Mouse (Mus musculus) small intestine, adult 2 months (tissue): Measurements from ENCODE around the gene Sim1. TPM values are rescaled to one million over a fixed set of nuclear protein-coding genes. Genes with fewer than 3 reads are reported as not detected.

Source experiments
- H3K27ac ChIP-seq: fragments of 200-500 bp; 2 replicates; pipeline ENCODE4 v1.5.1; 2012; ENCODE audit warnings: low read depth, low read length, control low read depth, inconsistent platforms; ENCODE audit not compliant: insufficient read depth
- H3K27me3 ChIP-seq: fragments of 200-500 bp; 2 replicates; pipeline ENCODE4 v1.6.1; 2012; ENCODE audit warnings: mild to moderate bottlenecking, moderate library complexity, low read length, inconsistent platforms; ENCODE audit not compliant: control insufficient read depth, insufficient read depth
- H3K36me3 ChIP-seq: fragments of 200-500 bp; 2 replicates; pipeline ENCODE4 v1.6.1; 2012; ENCODE audit warnings: mild to moderate bottlenecking, low read length, control low read depth, inconsistent platforms; ENCODE audit not compliant: control insufficient read depth, insufficient read depth
- H3K4me1 ChIP-seq: fragments of 200-500 bp; 2 replicates; pipeline ENCODE4 v1.6.1; 2012; ENCODE audit warnings: low read length, inconsistent platforms, mixed read lengths; ENCODE audit not compliant: control insufficient read depth, insufficient read depth, insufficient read length
- H3K4me3 ChIP-seq: fragments of 200-500 bp; 2 replicates; pipeline ENCODE4 v1.5.1; 2012; ENCODE audit warnings: low read depth, mild to moderate bottlenecking, control low read depth, inconsistent platforms, low read length, moderate library complexity
- CTCF ChIP-seq: fragments of 200-500 bp; IDR thresholded peaks from 2 replicates; pipeline ENCODE4 v1.5.1; 2012; ENCODE audit warnings: low read depth, mild to moderate bottlenecking, control low read depth, inconsistent platforms, low read length, moderate library complexity, mixed read lengths; ENCODE audit not compliant: insufficient replicate concordance, insufficient read length; ENCODE audit errors: extremely low read depth
- POLR2A ChIP-seq: fragments of 200-500 bp; IDR thresholded peaks from 2 replicates; pipeline ENCODE4 v1.6.1; 2012; ENCODE audit warnings: low read depth, mild to moderate bottlenecking, control low read depth, inconsistent platforms, low read length, moderate library complexity
- WGBS: fragments of 180-500 bp; shearing (Covaris S2); methylation state at CpG from one replicate; pipeline ENCODE4 v1.1.7; 2018; 5-methylcytosine and 5-hydroxymethylcytosine counted together
- polyA plus RNA-seq: library from polyadenylated mRNA; depleted of rRNA; stranded (reverse); fragments of >200 nt; gene quantifications from 2 replicates; pipeline ENCODE4 v1.2.3, GENCODE M21; 2012

Gene Sim1
- polyA plus RNA-seq, 1 experiment = not detected

DNA sequence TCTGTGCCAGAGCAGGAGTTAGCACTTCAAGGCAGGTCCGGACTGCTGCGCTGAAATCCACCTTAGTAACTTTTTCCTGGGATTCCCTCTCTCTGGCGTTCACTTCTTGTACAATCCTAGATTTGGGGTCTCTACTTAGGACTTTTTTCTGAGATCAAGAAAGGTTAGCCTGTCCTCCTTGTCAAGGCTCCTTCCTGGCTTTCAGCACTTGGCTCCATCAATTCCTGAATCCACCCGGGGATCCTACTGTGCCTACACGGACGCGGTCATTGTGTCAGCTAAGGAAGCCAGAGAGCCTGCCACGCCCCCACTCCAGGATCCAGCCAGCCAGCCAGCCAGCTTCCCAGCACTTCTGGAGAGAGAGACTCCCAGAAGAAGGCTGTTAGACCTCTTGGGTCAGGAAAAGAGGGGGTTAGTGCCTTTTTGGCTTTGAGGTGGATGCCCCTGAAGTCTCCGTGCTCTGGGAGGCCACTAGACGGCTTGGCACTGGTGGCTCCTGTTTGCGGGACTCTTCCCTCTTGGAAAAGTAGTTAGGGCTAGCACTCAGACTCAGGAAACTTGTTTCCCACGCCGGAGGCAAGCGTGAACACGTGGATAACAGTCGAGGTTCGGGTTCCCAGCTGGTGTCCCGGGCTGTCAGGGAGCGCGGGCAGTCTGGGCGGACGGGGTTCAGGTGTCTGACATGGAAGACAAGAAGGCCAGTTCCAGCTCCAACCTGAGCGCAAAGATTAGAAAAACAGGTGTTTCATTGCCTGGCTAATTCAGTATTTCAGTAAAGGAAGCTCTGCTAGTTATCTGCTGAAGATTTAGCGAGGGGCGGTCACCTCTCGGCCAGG is 2.5 kb upstream of the Sim1 start:
- no peak overlapping the region for H3K4me3 ChIP-seq
- no peak for TF ChIP-seq POLR2A
- TF ChIP-seq CTCF = no peak
- 4% methylated on average over 26 of the region's 26 CpGs for WGBS
- H3K27me3 ChIP-seq = peaks cover 56% of the 10 kb centered on the region
- no peak overlapping the region for H3K27ac ChIP-seq
- no peaks in the 10 kb centered on the region for H3K36me3 ChIP-seq
- peaks cover 10% of the 10 kb centered on the region for H3K4me1 ChIP-seq

DNA sequence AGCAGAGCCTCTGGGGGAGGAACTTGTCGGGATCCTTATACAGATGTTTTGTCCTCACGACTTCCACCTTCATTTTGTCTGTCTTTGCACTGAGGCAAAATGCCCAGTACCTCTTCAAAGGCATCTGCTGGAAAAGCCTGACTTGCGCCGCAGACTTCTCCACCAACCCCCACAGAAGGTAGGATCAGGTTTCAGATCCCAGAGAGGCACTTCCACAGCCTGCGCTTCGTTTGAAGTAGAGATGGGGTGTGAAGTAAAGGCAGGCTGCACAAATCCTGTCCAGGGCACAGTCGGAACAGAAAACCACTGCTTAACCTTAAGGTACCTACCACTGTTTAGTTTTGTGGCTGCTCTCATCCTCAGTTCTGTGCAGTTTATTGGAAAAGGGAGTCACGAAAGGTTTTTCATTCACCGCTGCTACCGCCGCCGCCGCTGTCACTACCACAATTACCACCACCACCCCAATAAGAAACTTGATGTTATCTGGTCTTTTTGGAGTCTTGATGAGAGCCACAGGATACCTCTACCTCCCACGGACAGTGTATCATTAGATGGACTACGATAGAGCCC is 1.7 kb upstream of the Sim1 start:
- TF ChIP-seq CTCF (no peak), POLR2A (no peak)
- Histone ChIP-seq H3K4me1 (peaks cover 10% of the 10 kb centered on the region), H3K27me3 (peaks cover 59% of the 10 kb centered on the region), H3K4me3 (no peak overlapping the region), H3K27ac (no peak overlapping the region), H3K36me3 (no peaks in the 10 kb centered on the region)
- 5% methylated on average over 15 of the region's 15 CpGs for WGBS

DNA sequence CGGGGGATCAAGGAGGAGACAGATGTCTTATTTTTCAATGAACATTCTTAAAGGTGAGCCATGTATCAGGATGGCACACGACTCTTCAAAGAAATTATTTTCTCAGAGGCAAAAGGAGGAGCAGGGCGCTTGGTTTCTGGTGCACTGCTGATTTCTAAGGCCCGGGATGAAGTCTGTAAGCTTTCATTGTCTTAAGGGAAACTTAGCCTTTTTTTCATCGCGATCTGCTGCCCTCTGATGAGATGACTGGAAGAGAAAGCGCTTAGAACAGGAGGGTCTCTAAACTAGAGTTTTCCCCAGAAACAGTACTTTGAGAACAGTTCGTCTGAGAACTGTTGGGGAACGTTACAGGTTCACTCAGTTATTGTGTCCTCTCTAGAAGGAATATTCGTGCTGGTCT is 1.0 kb upstream of the Sim1 start:
- no peak overlapping the region for H3K4me3 ChIP-seq
- peaks cover 10% of the 10 kb centered on the region for H3K4me1 ChIP-seq
- TF ChIP-seq CTCF (no peak), POLR2A (no peak)
- no peak overlapping the region for H3K27ac ChIP-seq
- H3K27me3 ChIP-seq = peaks cover 64% of the 10 kb centered on the region
- no peaks in the 10 kb centered on the region for H3K36me3 ChIP-seq
- 13% methylated on average over 10 of the region's 10 CpGs for WGBS

DNA sequence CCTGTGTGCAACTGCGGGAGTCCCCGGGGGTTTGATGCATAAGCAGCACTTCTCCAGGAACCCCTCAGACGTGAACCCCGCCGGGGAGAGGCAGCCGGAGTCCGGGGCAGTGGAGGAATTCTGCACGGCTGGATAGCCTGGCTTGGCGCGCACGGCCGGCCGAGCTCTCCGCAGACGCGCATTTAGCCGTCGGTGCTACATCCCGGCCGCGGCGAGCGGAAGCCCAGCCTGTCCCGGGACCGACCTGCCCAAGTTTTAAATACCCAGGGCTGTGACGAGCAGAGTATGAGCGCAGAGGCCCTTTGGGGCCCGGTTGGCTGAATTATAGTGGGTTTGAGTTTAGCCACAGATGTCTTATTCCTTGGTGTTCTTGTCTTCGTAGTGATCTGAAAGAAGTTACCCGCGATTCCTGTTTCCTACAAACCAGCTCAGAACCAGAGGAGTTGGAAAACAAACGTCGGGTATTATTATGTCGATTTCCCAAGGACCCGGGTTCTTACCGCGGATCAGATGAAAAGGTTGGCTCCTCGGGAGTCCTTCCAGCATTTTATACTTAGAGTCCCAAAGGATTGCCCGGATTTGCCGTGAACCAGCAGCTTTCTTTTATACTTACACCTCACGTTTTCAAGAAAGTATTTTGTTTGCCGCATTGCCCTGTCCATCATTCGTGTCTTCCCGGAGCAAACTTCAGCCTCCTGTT is 687 bp downstream of the Sim1 start:
- 3% methylated on average over 44 of the region's 44 CpGs for WGBS
- Histone ChIP-seq H3K27me3 (peaks cover 65% of the 10 kb centered on the region), H3K27ac (no peak overlapping the region), H3K36me3 (no peaks in the 10 kb centered on the region), H3K4me1 (peaks cover 10% of the 10 kb centered on the region), H3K4me3 (peak overlapping the region; percentile 46)
- no peak for TF ChIP-seq CTCF
- no peak for TF ChIP-seq POLR2A

DNA sequence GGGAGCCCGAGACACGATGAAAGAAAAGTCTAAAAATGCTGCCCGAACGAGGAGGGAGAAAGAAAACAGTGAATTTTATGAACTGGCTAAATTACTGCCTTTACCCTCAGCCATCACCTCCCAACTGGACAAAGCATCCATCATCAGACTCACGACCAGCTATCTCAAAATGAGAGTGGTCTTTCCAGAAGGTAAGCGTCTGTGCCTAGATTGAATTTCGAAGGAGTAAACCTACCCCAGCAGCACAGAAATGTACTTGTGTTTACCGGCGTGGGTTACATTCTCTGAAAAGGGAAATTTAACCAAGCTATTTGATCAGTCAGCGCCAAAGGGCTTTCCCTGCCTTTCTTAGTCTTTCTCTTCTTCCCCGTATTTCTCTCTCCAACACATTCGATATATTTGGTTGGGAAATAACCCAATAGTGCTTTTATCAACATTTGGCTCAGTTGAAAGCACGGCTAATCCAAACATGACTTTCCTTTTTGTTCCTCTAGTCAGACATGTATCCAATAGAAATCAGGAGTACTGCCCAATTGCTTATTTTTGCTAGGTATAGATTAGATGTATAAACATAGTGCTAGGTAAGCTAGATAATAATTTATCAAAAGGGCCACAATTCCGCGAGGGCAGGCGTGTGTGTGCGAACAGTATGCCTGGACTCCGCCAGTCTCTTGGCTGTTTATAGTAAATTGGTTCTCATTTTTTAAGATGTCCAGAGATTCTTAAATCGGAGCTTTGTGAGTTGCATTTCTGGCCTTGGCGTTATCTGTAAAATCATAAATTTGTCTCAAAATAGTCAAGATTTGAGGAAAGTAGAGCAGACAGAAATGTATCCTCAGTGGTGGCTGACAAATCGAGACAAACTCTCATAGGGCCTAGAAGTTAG is 1.6 kb downstream of the Sim1 start:
- H3K27ac ChIP-seq = no peak overlapping the region
- 12% methylated on average over 21 of the region's 21 CpGs for WGBS
- peaks cover 10% of the 10 kb centered on the region for H3K4me1 ChIP-seq
- peaks cover 70% of the 10 kb centered on the region for H3K27me3 ChIP-seq
- TF ChIP-seq POLR2A = no peak
- H3K4me3 ChIP-seq = no peak overlapping the region
- H3K36me3 ChIP-seq = no peaks in the 10 kb centered on the region

DNA sequence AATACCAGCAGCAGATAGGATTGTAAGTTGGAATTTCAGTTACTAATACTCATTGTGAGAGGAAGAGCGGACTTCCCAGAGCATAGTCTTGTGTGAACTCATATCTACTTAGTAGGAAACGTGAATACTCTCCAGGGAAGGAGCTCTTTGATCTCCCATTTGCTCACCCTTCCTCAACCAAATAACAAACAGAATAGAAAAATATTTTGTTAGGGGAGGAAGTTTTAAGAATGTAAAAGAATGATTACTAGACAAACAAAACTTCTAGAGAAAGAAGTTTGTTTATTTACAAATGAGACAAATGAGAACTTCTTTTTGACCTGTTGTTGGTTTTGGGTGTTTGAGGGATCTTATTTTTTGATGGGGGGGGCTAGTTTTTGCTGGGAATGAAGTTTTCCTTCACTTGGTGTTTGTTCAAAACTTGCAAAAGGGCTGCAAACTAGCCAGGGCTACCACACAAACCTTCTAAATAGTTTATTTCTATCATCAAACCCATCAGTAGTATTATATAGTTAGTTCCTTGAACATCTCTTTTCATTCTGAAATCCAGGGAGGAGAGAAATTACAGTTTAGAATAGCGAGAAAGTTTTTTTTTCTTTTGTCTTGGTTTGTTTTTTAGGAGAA is 2.3 kb downstream of the Sim1 start:
- no peak overlapping the region for H3K4me3 ChIP-seq
- peaks cover 74% of the 10 kb centered on the region for H3K27me3 ChIP-seq
- WGBS = 22% methylated on average over 3 of the region's 3 CpGs

More for the DNA sequence above, 2.3 kb downstream of the Sim1 start:
- TF ChIP-seq POLR2A = no peak
- H3K36me3 ChIP-seq = no peaks in the 10 kb centered on the region
- no peak overlapping the region for H3K27ac ChIP-seq
- peaks cover 10% of the 10 kb centered on the region for H3K4me1 ChIP-seq
